Comparison of ENCODE assay signal across 8 mouse cellular contexts in the genomic region with DNA sequence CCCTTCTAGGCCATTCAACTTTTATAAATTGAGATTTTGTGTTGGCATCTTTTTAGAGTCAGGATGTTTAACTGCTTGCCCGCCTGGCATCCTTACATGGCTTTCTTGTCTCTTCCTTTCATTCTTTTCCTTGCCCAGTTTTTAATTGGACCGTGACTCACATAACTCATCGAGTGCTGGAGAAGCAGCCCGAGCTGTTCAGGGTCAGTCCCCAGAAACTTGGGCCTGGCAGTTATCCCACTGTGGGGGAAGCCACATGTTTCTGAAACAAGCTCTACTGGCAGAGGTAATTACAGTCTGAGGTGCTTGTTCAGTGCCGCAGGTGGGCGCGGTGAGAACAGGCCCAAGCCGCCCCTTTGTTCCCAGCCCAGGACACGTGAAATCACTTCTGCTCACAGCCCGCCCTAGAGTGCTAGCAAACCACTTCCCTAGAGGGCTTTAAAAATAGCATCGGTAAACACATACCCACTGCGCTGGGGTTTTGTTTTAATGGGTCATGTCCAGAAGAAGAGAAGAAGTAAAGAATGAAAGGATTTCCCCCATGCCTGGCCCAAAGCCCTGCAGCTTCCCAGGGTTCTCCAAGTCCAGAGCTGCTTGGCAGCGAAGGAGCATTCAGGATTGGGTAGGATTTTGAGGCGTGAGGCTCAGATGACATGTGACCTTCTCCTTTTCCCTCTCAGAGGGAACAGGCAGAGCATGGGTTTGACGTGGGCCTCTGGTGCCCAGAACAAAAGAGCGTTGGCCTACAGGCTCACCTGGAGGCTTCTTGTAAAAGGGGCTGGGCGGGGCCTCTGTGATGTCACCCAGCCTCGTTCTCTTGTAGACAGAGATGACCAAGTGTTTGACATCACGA. TPM values are rescaled to one million over a fixed set of nuclear protein-coding genes. Genes with fewer than 3 reads are reported as not detected.
DNase-seq lines count a peak whose midpoint lies in the region; ATAC-seq lines count a peak whose summit lies in the region.

No protein-coding gene starts in this region.

- peak overlapping the region; percentile 42; the same call in 1 of the 2 replicates for H3K27ac ChIP-seq in hindbrain, embryonic 10.5 days
- H3K27ac ChIP-seq in hindbrain, embryonic 11.5 days (ENCODE audit: low read depth, low read length): no peak overlapping the region
- peak overlapping the region; percentile 51 for H3K27ac ChIP-seq in hindbrain, embryonic 16.5 days (ENCODE audit: low read depth, low read length)
- H3K27ac ChIP-seq in midbrain, embryonic 14.5 days (replicated peaks; ENCODE audit: low read depth, low read length): 0 out of 2 replicates have a peak overlapping the region, but pooled peaks have one; percentile 27

- DNase-seq in hindbrain, embryonic 10.5 days (ENCODE audit: low spot score): no peak
- DNase-seq in hindbrain, embryonic 11.5 days (ENCODE audit: low spot score): no peak
- peak; percentile 20 for DNase-seq in cerebellum, adult 11 months
- DNase-seq in frontal cortex, postnatal 14 days (ENCODE audit: low spot score in 2 of 2): peak; percentile 40 to 61
- peak; percentile 20 to 61 for DNase-seq in left cerebral cortex, adult 8-10 months (ENCODE audit: low spot score in 2 of 2)
- peak; percentile 47 for DNase-seq in midbrain, embryonic 14.5 days
- DNase-seq in spleen, postnatal 14 days (ENCODE audit: low spot score in 2 of 2): peak; percentile 25 to 56

- peaks cover 35% of the 10 kb centered on the region for H3K27me3 ChIP-seq in hindbrain, embryonic 10.5 days (ENCODE audit: insufficient read depth, poor library complexity, severe bottlenecking)
- no peaks in the 10 kb centered on the region for H3K27me3 ChIP-seq in hindbrain, embryonic 11.5 days (ENCODE audit: control insufficient read depth, insufficient read depth, low read length)
- no peaks in the 10 kb centered on the region for H3K27me3 ChIP-seq in hindbrain, embryonic 16.5 days (replicated peaks; ENCODE audit: control insufficient read depth, insufficient read depth, low read length)
- no peaks in the 10 kb centered on the region for H3K27me3 ChIP-seq in midbrain, embryonic 14.5 days (ENCODE audit: control insufficient read depth, insufficient read depth, low read length)

- H3K4me3 ChIP-seq in hindbrain, embryonic 10.5 days: no peak overlapping the region
- H3K4me3 ChIP-seq in hindbrain, embryonic 11.5 days (ENCODE audit: low read depth, low read length): no peak overlapping the region
- H3K4me3 ChIP-seq in hindbrain, embryonic 16.5 days (ENCODE audit: low read length): no peak overlapping the region
- H3K4me3 ChIP-seq in midbrain, embryonic 14.5 days (replicated peaks; ENCODE audit: low read depth, low read length): no peak overlapping the region

- peaks cover 4% of the 10 kb centered on the region for H3K9me3 ChIP-seq in hindbrain, embryonic 10.5 days
- H3K9me3 ChIP-seq in hindbrain, embryonic 11.5 days (ENCODE audit: control insufficient read depth, low read length): no peaks in the 10 kb centered on the region
- H3K9me3 ChIP-seq in hindbrain, embryonic 16.5 days (ENCODE audit: control insufficient read depth, low read length): no peaks in the 10 kb centered on the region
- peaks cover 6% of the 10 kb centered on the region; the same call in 1 of the 2 replicates for H3K9me3 ChIP-seq in midbrain, embryonic 14.5 days (ENCODE audit: control insufficient read depth, low read length)

- no peak overlapping the region for H3K4me2 ChIP-seq in hindbrain, embryonic 11.5 days (replicated peaks; ENCODE audit: low read depth, low read length)
- H3K4me2 ChIP-seq in hindbrain, embryonic 16.5 days (ENCODE audit: low read length): no peak overlapping the region
- H3K4me2 ChIP-seq in midbrain, embryonic 14.5 days (ENCODE audit: low read length): no peak overlapping the region

- H3K4me1 ChIP-seq in hindbrain, embryonic 10.5 days (replicated peaks): peaks cover 6% of the 10 kb centered on the region
- H3K4me1 ChIP-seq in hindbrain, embryonic 11.5 days (replicated peaks; ENCODE audit: control insufficient read depth, insufficient read depth, low read length): no peaks in the 10 kb centered on the region
- H3K4me1 ChIP-seq in hindbrain, embryonic 16.5 days (ENCODE audit: control insufficient read depth, insufficient read depth, low read depth, low read length): peaks cover 4% of the 10 kb centered on the region
- no peaks in the 10 kb centered on the region for H3K4me1 ChIP-seq in midbrain, embryonic 14.5 days (ENCODE audit: control insufficient read depth, insufficient read depth, low read length)

- WGBS in hindbrain, embryonic 10.5 days: 81% methylated on average over 19 of the region's 19 CpGs
- 79% methylated on average over 19 of the region's 19 CpGs for WGBS in hindbrain, embryonic 11.5 days
- 51% methylated on average over 19 of the region's 19 CpGs for WGBS in hindbrain, embryonic 16.5 days
- 79% methylated on average over 19 of the region's 19 CpGs for WGBS in midbrain, embryonic 14.5 days

- no peak for ATAC-seq in hindbrain, embryonic 11.5 days (ENCODE audit: low FRiP score)
- peak; percentile 82 for ATAC-seq in hindbrain, embryonic 16.5 days
- no peak for ATAC-seq in midbrain, embryonic 14.5 days (ENCODE audit: low FRiP score, low TSS enrichment)

- no peak overlapping the region for H3K9ac ChIP-seq in hindbrain, embryonic 11.5 days (ENCODE audit: low read depth, low read length)
- H3K9ac ChIP-seq in hindbrain, embryonic 16.5 days (ENCODE audit: low read depth, low read length): no peak overlapping the region
- H3K9ac ChIP-seq in midbrain, embryonic 14.5 days (replicated peaks; ENCODE audit: low read length): no peak overlapping the region

- no peaks in the 10 kb centered on the region for H3K36me3 ChIP-seq in hindbrain, embryonic 10.5 days
- H3K36me3 ChIP-seq in hindbrain, embryonic 11.5 days (ENCODE audit: control insufficient read depth, insufficient read depth, low read length): no peaks in the 10 kb centered on the region
- H3K36me3 ChIP-seq in hindbrain, embryonic 16.5 days (ENCODE audit: control insufficient read depth, insufficient read depth, low read length): no peaks in the 10 kb centered on the region
- no peaks in the 10 kb centered on the region for H3K36me3 ChIP-seq in midbrain, embryonic 14.5 days (ENCODE audit: control insufficient read depth, insufficient read depth, low read length)

RNA-seq across cellular contexts. Expression of gene Echdc3, which starts 43.4 kb away (rescaled TPM):
- polyA plus RNA-seq in hindbrain, embryonic 10.5 days (2016; fragmentation: Nextera tagmentation; extraction: Ambion mirVana): 2.4 and 2.6 TPM in 2 replicates
- 2.4 and 2.6 TPM in 2 replicates for polyA plus RNA-seq in hindbrain, embryonic 11.5 days (2014; fragmentation: Nextera tagmentation; extraction: Ambion mirVana)
- polyA plus RNA-seq in hindbrain, embryonic 16.5 days (2015; fragmentation: Nextera tagmentation; extraction: Ambion mirVana): 1.9 TPM in 2 replicates
- 1 to 10 TPM in 2 of 4 experiments, under 1 TPM in 2; 0.71 to 1.2 (median 0.96) TPM for total RNA-seq in left cerebral cortex, adult 8-10 months (2022)
- 0.70 and 1.4 TPM in 2 replicates for polyA plus RNA-seq in midbrain, embryonic 14.5 days (2014; fragmentation: Nextera tagmentation; extraction: Ambion mirVana)

Comparison
In these comparisons a context has a peak if more than half of its experiments do, and no peak if none do; other contexts are left out.
1. DNase-seq: peak in cerebellum, adult 11 months (single experiment), frontal cortex, postnatal 14 days (2 of 2), left cerebral cortex, adult 8-10 months (2 of 2), midbrain, embryonic 14.5 days (single experiment) and spleen, postnatal 14 days (2 of 2); none in hindbrain, embryonic 10.5 days (single experiment) and hindbrain, embryonic 11.5 days (single experiment).